Mouse (Mus musculus): ENCODE data around the gene Tollip.

DNA sequence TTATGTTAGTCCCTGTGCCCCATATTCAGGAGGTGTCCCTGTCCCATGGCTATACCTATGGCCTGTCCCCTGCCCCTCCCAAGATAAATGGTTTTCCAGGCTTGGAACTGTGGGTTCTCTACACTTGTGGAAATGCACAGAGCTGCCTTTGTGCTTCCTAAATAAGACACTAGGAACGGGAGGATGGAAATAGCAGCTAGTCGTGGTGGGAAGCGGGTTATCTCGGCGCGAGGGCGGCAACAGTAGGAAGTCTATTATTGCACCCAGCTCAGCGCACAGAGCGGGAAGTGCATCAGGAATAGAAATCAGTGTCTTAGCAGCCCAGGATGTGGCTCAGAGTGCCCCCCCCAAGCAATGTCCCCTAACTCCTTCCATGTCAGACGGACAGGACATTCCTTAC, 10.3 kb upstream of the Tollip start:
- TF ChIP-seq POLR2A (IDR thresholded peaks at IDR 0.05; ENCODE audit: borderline replicate concordance, low read depth, low read length) (no peak), CTCF (IDR thresholded peaks at IDR 0.05; ENCODE audit: low read depth, low read length) (no peak)

Data from bone marrow macrophage, adult 2 months (primary cell).